Mouse (Mus musculus): ENCODE results near the gene Cacna2d1. TPM values are rescaled to one million over a fixed set of nuclear protein-coding genes. Genes with fewer than 3 reads are reported as not detected.
A peak's percentile ranks its signal among the peaks of the same experiment; 100 is the strongest.

The Cacna2d1 gene
- polyA plus RNA-seq, 1 experiment: 25.7 TPM

DNA sequence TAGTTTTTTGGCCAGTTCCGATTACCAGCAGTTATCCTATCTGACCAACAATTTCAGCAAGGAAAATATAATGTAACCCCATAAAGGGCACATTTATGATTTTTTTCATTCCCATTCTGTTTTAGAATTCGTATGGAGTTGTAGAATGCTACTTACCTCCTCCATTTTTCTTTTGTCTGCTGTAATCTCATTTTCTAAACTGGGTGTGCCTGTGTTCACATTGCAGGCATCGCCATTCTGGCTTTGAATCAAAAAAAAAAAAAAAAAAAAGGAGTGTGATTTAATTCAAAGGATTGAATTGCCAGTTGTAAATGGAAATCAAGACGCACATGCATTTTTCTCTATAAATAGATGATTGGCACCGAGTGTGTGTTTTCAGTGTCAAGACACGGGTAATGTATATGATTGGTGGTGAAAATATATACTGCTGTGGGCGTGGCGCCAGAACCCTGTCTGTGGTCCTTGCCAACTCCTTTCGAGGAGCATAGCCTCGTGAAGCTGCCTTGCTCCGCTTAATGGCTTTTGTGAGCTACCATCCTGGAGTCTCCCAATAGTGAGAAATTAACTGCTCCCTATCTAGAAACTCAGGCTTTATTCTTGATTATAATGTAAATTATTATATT is 158.7 kb downstream of the Cacna2d1 start:
- no peaks in the 10 kb centered on the region for H3K27me3 ChIP-seq (ENCODE audit: control insufficient read depth, insufficient read depth, low read length)
- WGBS: 25% methylated on average over 11 of the region's 11 CpGs
- TF ChIP-seq CTCF (IDR thresholded peaks at IDR 0.05; ENCODE audit: borderline replicate concordance, insufficient read depth, low read depth, low read length): no peak
- no peak for TF ChIP-seq POLR2A (IDR thresholded peaks at IDR 0.05; ENCODE audit: borderline replicate concordance, insufficient read depth, low read length)
- DNase-seq: peak; percentile 62 to 64
- H3K4me1 ChIP-seq (ENCODE audit: control insufficient read depth, insufficient read depth, low read length): no peaks in the 10 kb centered on the region; the same call in none of the 2 replicates
- no peak overlapping the region for H3K27ac ChIP-seq (ENCODE audit: insufficient read depth, low read length)
- H3K4me3 ChIP-seq (replicated peaks; ENCODE audit: insufficient read depth, low read depth, low read length): no peak overlapping the region

DNA sequence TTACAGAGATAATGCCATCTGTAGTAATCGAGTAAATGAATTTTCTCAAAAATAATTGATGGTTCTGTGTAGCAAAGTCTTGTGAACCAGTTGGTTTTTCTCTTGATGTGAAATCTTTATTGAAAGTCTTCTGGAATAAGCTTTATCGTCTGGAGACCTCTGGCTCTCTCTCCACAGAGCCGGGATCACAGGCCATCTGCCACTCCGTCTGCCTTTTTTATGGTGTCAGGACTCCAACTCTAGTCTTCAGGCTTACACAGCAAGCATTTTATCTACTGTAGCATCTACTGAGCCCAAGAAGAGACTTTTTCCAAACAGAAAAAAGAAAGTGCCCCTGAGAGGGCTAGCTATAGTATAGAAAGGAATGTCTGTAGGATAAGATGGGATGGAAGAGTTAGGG is 160.9 kb downstream of the Cacna2d1 start:
- Histone ChIP-seq H3K4me3 (replicated peaks; ENCODE audit: insufficient read depth, low read depth, low read length) (no peak overlapping the region), H3K4me1 (ENCODE audit: control insufficient read depth, insufficient read depth, low read length) (no peaks in the 10 kb centered on the region; the same call in none of the 2 replicates), H3K27me3 (ENCODE audit: control insufficient read depth, insufficient read depth, low read length) (no peaks in the 10 kb centered on the region), H3K27ac (ENCODE audit: insufficient read depth, low read length) (peak overlapping the region; percentile 31; the same call in 1 of the 2 replicates)
- peak; percentile 75 to 87 for DNase-seq
- no peak for TF ChIP-seq POLR2A (IDR thresholded peaks at IDR 0.05; ENCODE audit: borderline replicate concordance, insufficient read depth, low read length)
- no peak for TF ChIP-seq CTCF (IDR thresholded peaks at IDR 0.05; ENCODE audit: borderline replicate concordance, insufficient read depth, low read depth, low read length)
- 15% methylated on average over 4 of the region's 4 CpGs for WGBS

DNA sequence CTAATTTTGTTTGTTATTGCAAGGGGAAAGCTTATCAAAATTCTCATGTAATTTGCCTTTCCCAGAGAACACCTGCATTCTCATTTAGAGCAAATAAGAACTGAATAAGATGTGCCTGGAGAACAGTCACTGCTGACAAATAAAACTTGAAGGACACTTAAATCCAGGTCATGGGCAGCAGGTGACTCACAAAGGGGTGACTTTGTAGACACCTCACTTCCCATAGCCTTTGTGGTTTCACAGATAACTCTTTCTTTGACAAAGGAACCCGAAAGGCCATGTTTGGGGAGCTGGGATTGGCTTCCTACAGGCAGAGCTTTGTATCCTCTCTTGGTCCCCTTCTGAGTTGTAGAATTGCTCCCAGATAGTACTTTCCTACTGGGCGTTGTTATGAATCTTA is 164.3 kb downstream of the Cacna2d1 start:
- no peak for DNase-seq
- no peak overlapping the region for H3K27ac ChIP-seq (ENCODE audit: insufficient read depth, low read length)
- no peaks in the 10 kb centered on the region; the same call in 1 of the 2 replicates for H3K4me1 ChIP-seq (ENCODE audit: control insufficient read depth, insufficient read depth, low read length)
- 86% methylated on average over 2 of the region's 2 CpGs for WGBS
- TF ChIP-seq POLR2A (IDR thresholded peaks at IDR 0.05; ENCODE audit: borderline replicate concordance, insufficient read depth, low read length) (no peak), CTCF (IDR thresholded peaks at IDR 0.05; ENCODE audit: borderline replicate concordance, insufficient read depth, low read depth, low read length) (no peak)
- no peak overlapping the region for H3K4me3 ChIP-seq (replicated peaks; ENCODE audit: insufficient read depth, low read depth, low read length)
- H3K27me3 ChIP-seq (ENCODE audit: control insufficient read depth, insufficient read depth, low read length): no peaks in the 10 kb centered on the region

DNA sequence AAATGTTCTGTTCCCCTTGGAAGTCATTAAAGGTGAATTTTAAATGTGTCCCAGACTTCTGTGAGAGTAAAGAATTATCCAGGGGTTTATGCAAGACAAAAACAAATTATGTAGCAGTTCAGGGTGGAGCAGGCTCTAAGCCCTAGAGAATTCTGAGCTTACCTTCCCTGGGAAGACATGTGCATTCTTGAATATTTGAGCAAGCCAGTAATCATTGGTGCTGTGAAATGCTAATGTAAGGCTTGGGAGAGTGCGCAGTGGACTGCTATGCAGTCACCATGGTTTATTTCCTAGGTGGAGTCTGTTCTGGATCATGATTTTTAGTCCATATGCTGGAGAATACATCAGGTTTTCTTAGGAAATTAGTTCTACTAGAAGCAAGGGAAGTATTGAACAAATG is 167.3 kb downstream of the Cacna2d1 start:
- Histone ChIP-seq H3K27ac (ENCODE audit: insufficient read depth, low read length) (no peak overlapping the region), H3K27me3 (ENCODE audit: control insufficient read depth, insufficient read depth, low read length) (no peaks in the 10 kb centered on the region), H3K4me3 (replicated peaks; ENCODE audit: insufficient read depth, low read depth, low read length) (no peak overlapping the region), H3K4me1 (ENCODE audit: control insufficient read depth, insufficient read depth, low read length) (no peaks in the 10 kb centered on the region)
- DNase-seq: no peak
- 100% methylated on average over 1 of the region's 1 CpGs for WGBS
- TF ChIP-seq CTCF (IDR thresholded peaks at IDR 0.05; ENCODE audit: borderline replicate concordance, insufficient read depth, low read depth, low read length) (no peak), POLR2A (IDR thresholded peaks at IDR 0.05; ENCODE audit: borderline replicate concordance, insufficient read depth, low read length) (no peak)

DNA sequence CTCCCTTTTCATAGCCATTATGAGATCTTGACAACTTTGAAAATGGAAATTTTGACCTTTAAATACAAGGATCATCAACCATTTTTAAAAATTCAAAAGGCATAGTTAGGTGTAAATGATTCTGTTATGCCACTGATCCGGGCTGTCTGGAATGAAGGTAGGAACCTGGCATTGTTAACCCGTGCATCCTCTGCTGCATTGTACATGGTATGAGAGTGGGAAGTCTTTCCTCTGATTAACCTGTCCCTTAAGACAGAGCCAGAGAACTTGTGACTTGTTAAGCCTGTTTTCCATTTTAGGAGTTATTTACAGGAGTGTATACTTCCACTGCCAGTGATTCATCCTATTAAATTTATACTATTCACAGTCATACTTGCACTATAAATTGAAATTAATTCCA is 171.2 kb downstream of the Cacna2d1 start:
- 62% methylated on average over 2 of the region's 2 CpGs for WGBS
- DNase-seq: no peak
- Histone ChIP-seq H3K27ac (ENCODE audit: insufficient read depth, low read length) (no peak overlapping the region), H3K4me3 (replicated peaks; ENCODE audit: insufficient read depth, low read depth, low read length) (no peak overlapping the region), H3K4me1 (ENCODE audit: control insufficient read depth, insufficient read depth, low read length) (no peaks in the 10 kb centered on the region), H3K27me3 (ENCODE audit: control insufficient read depth, insufficient read depth, low read length) (no peaks in the 10 kb centered on the region)
- TF ChIP-seq POLR2A (IDR thresholded peaks at IDR 0.05; ENCODE audit: borderline replicate concordance, insufficient read depth, low read length) (no peak), CTCF (IDR thresholded peaks at IDR 0.05; ENCODE audit: borderline replicate concordance, insufficient read depth, low read depth, low read length) (no peak)

DNA sequence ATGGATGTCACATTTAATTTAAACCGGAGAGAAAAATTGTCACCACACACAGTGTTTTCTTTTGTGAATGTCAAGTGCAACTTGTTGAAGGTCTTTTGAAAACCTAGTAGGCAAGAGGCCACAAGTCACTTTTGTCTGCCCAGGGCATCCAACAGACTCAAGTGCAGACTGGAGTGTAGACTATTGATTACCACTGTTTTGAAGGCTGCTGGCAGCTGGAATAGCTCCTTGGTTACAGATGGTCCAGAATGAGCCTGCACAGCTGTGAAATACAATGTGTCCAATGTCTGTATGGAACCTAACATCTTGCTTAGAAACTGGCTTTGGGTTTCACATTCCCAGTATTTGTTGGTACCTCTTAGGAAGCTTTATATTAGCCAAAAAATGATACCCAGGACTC is 176.2 kb downstream of the Cacna2d1 start:
- WGBS: 50% methylated on average over 1 of the region's 1 CpGs
- no peak overlapping the region for H3K4me3 ChIP-seq (replicated peaks; ENCODE audit: insufficient read depth, low read depth, low read length)
- no peaks in the 10 kb centered on the region; the same call in 1 of the 2 replicates for H3K4me1 ChIP-seq (ENCODE audit: control insufficient read depth, insufficient read depth, low read length)
- no peak overlapping the region for H3K27ac ChIP-seq (ENCODE audit: insufficient read depth, low read length)
- no peaks in the 10 kb centered on the region for H3K27me3 ChIP-seq (ENCODE audit: control insufficient read depth, insufficient read depth, low read length)
- DNase-seq: no peak
- TF ChIP-seq CTCF (IDR thresholded peaks at IDR 0.05; ENCODE audit: borderline replicate concordance, insufficient read depth, low read depth, low read length) (no peak), POLR2A (IDR thresholded peaks at IDR 0.05; ENCODE audit: borderline replicate concordance, insufficient read depth, low read length) (no peak)

DNA sequence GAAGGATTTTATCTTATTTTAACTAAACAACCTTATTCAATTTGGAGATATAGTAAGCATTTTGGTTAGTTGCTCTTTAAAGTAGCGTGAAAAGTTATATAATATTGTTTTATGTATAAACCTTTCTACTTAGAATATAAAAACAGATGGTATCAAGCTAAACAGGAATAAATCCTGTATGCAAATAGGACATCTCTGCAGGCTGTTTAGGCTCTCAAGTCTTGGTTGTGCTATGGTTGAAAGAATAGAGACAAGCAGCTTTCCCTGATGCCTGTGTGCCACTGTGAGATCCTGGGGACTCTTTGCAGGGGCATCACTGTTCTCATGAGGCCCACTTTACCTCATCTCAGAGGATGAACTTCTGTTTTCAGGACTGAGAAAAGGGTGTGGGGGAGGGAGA is 179.4 kb downstream of the Cacna2d1 start:
- TF ChIP-seq CTCF (IDR thresholded peaks at IDR 0.05; ENCODE audit: borderline replicate concordance, insufficient read depth, low read depth, low read length): no peak
- TF ChIP-seq POLR2A (IDR thresholded peaks at IDR 0.05; ENCODE audit: borderline replicate concordance, insufficient read depth, low read length): no peak
- Histone ChIP-seq H3K4me1 (ENCODE audit: control insufficient read depth, insufficient read depth, low read length) (peaks cover 8% of the 10 kb centered on the region; the same call in 1 of the 2 replicates), H3K27ac (ENCODE audit: insufficient read depth, low read length) (no peak overlapping the region), H3K4me3 (replicated peaks; ENCODE audit: insufficient read depth, low read depth, low read length) (no peak overlapping the region), H3K27me3 (ENCODE audit: control insufficient read depth, insufficient read depth, low read length) (no peaks in the 10 kb centered on the region)
- no peak for DNase-seq
- 92% methylated on average over 1 of the region's 1 CpGs for WGBS

DNA sequence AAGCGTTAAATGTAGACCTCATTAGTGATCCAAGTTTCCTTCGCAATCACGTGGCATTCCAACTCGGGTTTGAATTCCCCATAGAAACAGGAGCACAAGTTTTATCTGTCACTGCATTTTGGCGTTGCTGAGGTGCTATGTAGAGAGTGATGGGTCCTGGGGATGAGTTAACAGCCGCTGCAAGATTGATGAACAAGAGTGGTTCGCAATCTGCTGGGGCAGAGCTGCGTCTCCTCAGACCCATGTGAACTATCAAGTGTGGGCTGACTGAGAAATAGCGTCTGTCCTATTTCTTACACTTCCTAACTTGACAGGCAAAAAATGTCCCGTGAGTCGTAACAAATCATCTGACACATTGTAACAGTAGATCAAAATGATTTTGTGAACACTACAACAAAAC is 186.8 kb downstream of the Cacna2d1 start:
- no peak for DNase-seq
- TF ChIP-seq CTCF (IDR thresholded peaks at IDR 0.05; ENCODE audit: borderline replicate concordance, insufficient read depth, low read depth, low read length): no peak
- no peak for TF ChIP-seq POLR2A (IDR thresholded peaks at IDR 0.05; ENCODE audit: borderline replicate concordance, insufficient read depth, low read length)
- Histone ChIP-seq H3K27me3 (ENCODE audit: control insufficient read depth, insufficient read depth, low read length) (no peaks in the 10 kb centered on the region), H3K27ac (ENCODE audit: insufficient read depth, low read length) (no peak overlapping the region), H3K4me1 (ENCODE audit: control insufficient read depth, insufficient read depth, low read length) (peaks cover 6% of the 10 kb centered on the region; the same call in 1 of the 2 replicates), H3K4me3 (replicated peaks; ENCODE audit: insufficient read depth, low read depth, low read length) (no peak overlapping the region)
- 66% methylated on average over 11 of the region's 11 CpGs for WGBS
